ENCODE assay signal across 8 mouse cellular contexts in the genomic region with DNA sequence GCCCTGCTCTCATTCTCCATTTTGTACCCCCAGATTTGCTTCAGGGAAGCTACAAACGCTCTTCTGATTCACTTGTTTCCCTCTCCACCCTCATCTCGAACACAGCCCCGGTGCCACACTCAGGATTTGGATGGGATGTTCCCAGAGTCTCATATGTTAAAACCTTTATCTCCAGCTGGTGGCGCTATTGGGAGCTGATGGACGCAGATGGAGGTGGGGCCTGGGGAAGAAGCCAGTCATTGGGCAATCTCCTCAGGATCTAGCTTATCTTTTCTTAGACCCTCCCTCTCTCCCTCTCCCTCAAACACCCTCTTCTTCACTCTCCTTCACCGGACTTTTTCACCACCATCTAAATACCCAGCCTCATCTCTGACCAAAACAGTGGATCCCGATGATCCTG. TPM values are rescaled to one million over a fixed set of nuclear protein-coding genes. Genes with fewer than 3 reads are reported as not detected.
DNase-seq lines count a peak whose midpoint lies in the region; ATAC-seq and TF ChIP-seq lines count a peak whose summit lies in the region.

No protein-coding gene starts in this region.

- no peaks in the 10 kb centered on the region for H3K27me3 ChIP-seq in spleen, adult 2 months (ENCODE audit: control insufficient read depth, insufficient read depth, low read length)
- no peaks in the 10 kb centered on the region for H3K27me3 ChIP-seq in heart, embryonic 11.5 days (ENCODE audit: control insufficient read depth, insufficient read depth, low read length)
- H3K27me3 ChIP-seq in lung, postnatal 0 days (replicated peaks; ENCODE audit: insufficient read depth, low read length) = no peaks in the 10 kb centered on the region
- H3K27me3 ChIP-seq in forebrain, embryonic 10.5 days (ENCODE audit: poor library complexity, severe bottlenecking) = no peaks in the 10 kb centered on the region

- no peak for TF ChIP-seq POLR2A in spleen, adult 2 months (IDR thresholded peaks at IDR 0.05; ENCODE audit: low read depth, low read length)
- no peak for TF ChIP-seq POLR2A in brain, embryonic 14.5 days (IDR thresholded peaks at IDR 0.05; ENCODE audit: borderline replicate concordance, extremely low read depth, insufficient read depth, insufficient read length, poor library complexity, severe bottlenecking)

- peak overlapping the region; percentile 24; the same call in 1 of the 2 replicates for H3K4me2 ChIP-seq in heart, embryonic 11.5 days
- no peak overlapping the region for H3K4me2 ChIP-seq in lung, postnatal 0 days (replicated peaks; ENCODE audit: low read depth, low read length)

- peak; percentile 33; the same call in 1 of the 2 replicates for TF ChIP-seq CTCF in spleen, adult 2 months (IDR thresholded peaks at IDR 0.05; ENCODE audit: extremely low read depth, insufficient read depth, insufficient read length, insufficient replicate concordance)
- peak; percentile 41; the same call in 1 of the 2 replicates for TF ChIP-seq CTCF in brain, embryonic 14.5 days (IDR thresholded peaks at IDR 0.05; ENCODE audit: borderline replicate concordance, extremely low read depth, insufficient read depth, insufficient read length)
- peak; percentile 74 for TF ChIP-seq CTCF in lung, postnatal 0 days (IDR thresholded peaks at IDR 0.05)

- H3K4me3 ChIP-seq in spleen, adult 2 months (ENCODE audit: extremely low read depth, insufficient read depth, insufficient read length) = no peak overlapping the region
- H3K4me3 ChIP-seq in heart, embryonic 11.5 days (ENCODE audit: low read depth, low read length) = no peak overlapping the region
- H3K4me3 ChIP-seq in lung, postnatal 0 days (ENCODE audit: low read depth, low read length) = no peak overlapping the region
- H3K4me3 ChIP-seq in forebrain, embryonic 10.5 days = no peak overlapping the region

- no peak overlapping the region for H3K9ac ChIP-seq in heart, embryonic 11.5 days (ENCODE audit: low read depth, low read length)
- no peak overlapping the region for H3K9ac ChIP-seq in lung, postnatal 0 days (replicated peaks; ENCODE audit: low read depth)

- H3K36me3 ChIP-seq in spleen, adult 2 months (ENCODE audit: control insufficient read depth, insufficient read depth, low read length) = no peaks in the 10 kb centered on the region
- no peaks in the 10 kb centered on the region for H3K36me3 ChIP-seq in heart, embryonic 11.5 days (ENCODE audit: control insufficient read depth, insufficient read depth, low read length)
- H3K36me3 ChIP-seq in lung, postnatal 0 days (ENCODE audit: insufficient read depth, low read length) = no peaks in the 10 kb centered on the region
- no peaks in the 10 kb centered on the region for H3K36me3 ChIP-seq in forebrain, embryonic 10.5 days (replicated peaks)

- ATAC-seq in heart, embryonic 11.5 days (replicated peaks; ENCODE audit: insufficient number of reproducible peaks, low FRiP score, low TSS enrichment) = no peak
- ATAC-seq in lung, postnatal 0 days = peak; percentile 25

- no peaks in the 10 kb centered on the region for H3K9me3 ChIP-seq in heart, embryonic 11.5 days (replicated peaks; ENCODE audit: control insufficient read depth, low read length)
- no peaks in the 10 kb centered on the region for H3K9me3 ChIP-seq in lung, postnatal 0 days (ENCODE audit: low read length)
- H3K9me3 ChIP-seq in forebrain, embryonic 10.5 days = no peaks in the 10 kb centered on the region

- peak; percentile 28 to 53 for DNase-seq in frontal cortex, postnatal 36 days (ENCODE audit: low spot score in 2 of 2)
- no peak for DNase-seq in frontal cortex, postnatal 14 days (ENCODE audit: low spot score in 2 of 2)
- DNase-seq in spleen, adult 2 months (ENCODE audit: low read depth in 1 of 2, low spot score in 2 of 2) = peak; percentile 5 to 8
- no peak for DNase-seq in spleen, adult 12 weeks (ENCODE audit: low spot score)
- peak; percentile 34 for DNase-seq in brain, embryonic 14.5 days (ENCODE audit: low read depth)
- DNase-seq in lung, postnatal 0 days (ENCODE audit: low spot score) = peak; percentile 80
- DNase-seq in forebrain, embryonic 10.5 days (ENCODE audit: extremely low spot score, low spot score) = no peak

- TF ChIP-seq EP300 in lung, postnatal 0 days (IDR thresholded peaks at IDR 0.05) = no peak

- no peaks in the 10 kb centered on the region for H3K4me1 ChIP-seq in spleen, adult 2 months (ENCODE audit: control insufficient read depth, insufficient read depth, insufficient read length)
- no peaks in the 10 kb centered on the region for H3K4me1 ChIP-seq in heart, embryonic 11.5 days (ENCODE audit: control insufficient read depth, insufficient read depth, low read length)
- H3K4me1 ChIP-seq in lung, postnatal 0 days (ENCODE audit: insufficient read depth, low read depth, low read length) = no peaks in the 10 kb centered on the region
- peaks cover 11% of the 10 kb centered on the region for H3K4me1 ChIP-seq in forebrain, embryonic 10.5 days

- 38% methylated on average over 7 of the region's 7 CpGs for WGBS in spleen, adult 2 months
- 25% methylated on average over 7 of the region's 7 CpGs for WGBS in heart, embryonic 11.5 days (ENCODE audit: insufficient replicate concordance)
- WGBS in lung, postnatal 0 days = 37% methylated on average over 7 of the region's 7 CpGs
- WGBS in forebrain, embryonic 10.5 days = 44% methylated on average over 7 of the region's 7 CpGs

- H3K27ac ChIP-seq in spleen, adult 2 months (ENCODE audit: insufficient read depth, low read length) = no peak overlapping the region
- H3K27ac ChIP-seq in heart, embryonic 11.5 days (ENCODE audit: low read depth, low read length) = no peak overlapping the region
- H3K27ac ChIP-seq in lung, postnatal 0 days (ENCODE audit: low read length) = no peak overlapping the region
- H3K27ac ChIP-seq in forebrain, embryonic 10.5 days = no peak overlapping the region

RNA-seq across cellular contexts. Expression of a gene that starts 31.9 kb away (rescaled TPM):
- 0.29 and 0.33 TPM in 2 replicates for polyA plus RNA-seq in spleen, adult 2 months (2012; rRNA removed)
- polyA plus RNA-seq in brain, embryonic 14.5 days (2012; rRNA removed) = 0.16 and 0.22 TPM in 2 replicates
- not detected in 2 replicates for polyA plus RNA-seq in heart, embryonic 11.5 days (2014; fragmentation: Nextera tagmentation; extraction: Ambion mirVana)
- 2.9 and 4.8 TPM in 2 replicates for polyA plus RNA-seq in lung, postnatal 0 days (2015; fragmentation: Nextera tagmentation; extraction: Ambion mirVana)
- not detected in 2 replicates for polyA plus RNA-seq in forebrain, embryonic 10.5 days (2016; fragmentation: Nextera tagmentation; extraction: Ambion mirVana)

RNA-seq across cellular contexts. Expression of a gene that starts 32.1 kb away (rescaled TPM):
- 0.09 and 0.22 TPM in 2 replicates for polyA plus RNA-seq in spleen, adult 2 months (2012; rRNA removed)
- polyA plus RNA-seq in brain, embryonic 14.5 days (2012; rRNA removed) = 9.7 and 11.9 TPM in 2 replicates
- 0.84 and 1.7 TPM in 2 replicates for polyA plus RNA-seq in heart, embryonic 11.5 days (2014; fragmentation: Nextera tagmentation; extraction: Ambion mirVana)
- 3.8 and 5.9 TPM in 2 replicates for polyA plus RNA-seq in lung, postnatal 0 days (2015; fragmentation: Nextera tagmentation; extraction: Ambion mirVana)
- polyA plus RNA-seq in forebrain, embryonic 10.5 days (2016; fragmentation: Nextera tagmentation; extraction: Ambion mirVana) = 3.6 and 4.7 TPM in 2 replicates

Comparison
In these comparisons a context has a peak if more than half of its experiments do, and no peak if none do; other contexts are left out.
1. DNase-seq: peak in frontal cortex, postnatal 36 days (2 of 2), spleen, adult 2 months (2 of 2), brain, embryonic 14.5 days (single experiment) and lung, postnatal 0 days (single experiment); none in frontal cortex, postnatal 14 days (0 of 2), spleen, adult 12 weeks (single experiment) and forebrain, embryonic 10.5 days (single experiment).
2. Peak in every context shown above with its lines, with median percentiles within 50 percentile points of each other: CTCF ChIP-seq.